Mouse (Mus musculus) 3T3-L1 (cell line): ENCODE results near the gene Mtmr14.

Source experiments
- DNase-seq: peaks from one replicate; pipeline ENCODE4 v3.0.0-alpha.2; 2015; ENCODE audit warnings: low read depth, low spot score

The Mtmr14 gene

DNA sequence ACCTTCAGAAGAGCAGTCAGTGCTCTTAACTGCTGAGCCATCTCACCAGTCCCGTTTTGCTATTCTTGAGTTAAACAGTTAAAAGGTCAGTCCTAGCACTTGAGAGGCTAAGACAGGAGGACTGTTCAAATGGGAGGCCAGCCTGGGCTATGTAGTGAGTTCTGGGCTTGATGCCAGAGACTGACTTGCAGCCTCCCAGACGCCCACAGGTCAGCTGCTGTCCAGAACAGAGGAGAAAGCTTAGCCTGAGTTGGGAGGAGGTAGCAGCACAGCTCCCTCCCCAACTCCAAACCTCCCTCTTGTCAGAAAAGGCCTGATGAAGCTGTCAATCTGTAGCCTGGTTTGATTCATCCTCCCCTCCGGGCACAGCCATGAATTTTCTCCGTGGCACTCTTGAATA, 39.2 kb downstream of the Mtmr14 start:
- DNase-seq = peak; percentile 79

DNA sequence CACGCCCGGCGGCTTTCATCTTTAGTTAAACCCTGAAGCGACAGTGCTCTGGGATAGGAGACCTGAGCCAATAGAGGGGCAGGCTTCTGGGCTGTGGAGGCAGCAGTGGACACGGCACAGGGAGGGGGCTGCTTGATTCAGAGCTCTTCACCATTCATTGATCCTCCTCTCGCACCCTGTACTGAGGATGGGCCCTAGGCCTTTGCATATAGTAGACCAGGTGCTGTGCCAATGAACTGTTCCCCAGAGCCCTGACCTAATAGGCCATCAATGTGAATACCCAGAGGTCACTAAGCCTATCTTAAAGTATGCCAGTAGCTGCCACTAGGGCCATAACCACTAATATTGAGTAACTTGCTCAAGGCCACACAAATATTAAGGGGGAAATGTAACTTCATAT, 44.0 kb downstream of the Mtmr14 start:
- DNase-seq = peak; percentile 7

DNA sequence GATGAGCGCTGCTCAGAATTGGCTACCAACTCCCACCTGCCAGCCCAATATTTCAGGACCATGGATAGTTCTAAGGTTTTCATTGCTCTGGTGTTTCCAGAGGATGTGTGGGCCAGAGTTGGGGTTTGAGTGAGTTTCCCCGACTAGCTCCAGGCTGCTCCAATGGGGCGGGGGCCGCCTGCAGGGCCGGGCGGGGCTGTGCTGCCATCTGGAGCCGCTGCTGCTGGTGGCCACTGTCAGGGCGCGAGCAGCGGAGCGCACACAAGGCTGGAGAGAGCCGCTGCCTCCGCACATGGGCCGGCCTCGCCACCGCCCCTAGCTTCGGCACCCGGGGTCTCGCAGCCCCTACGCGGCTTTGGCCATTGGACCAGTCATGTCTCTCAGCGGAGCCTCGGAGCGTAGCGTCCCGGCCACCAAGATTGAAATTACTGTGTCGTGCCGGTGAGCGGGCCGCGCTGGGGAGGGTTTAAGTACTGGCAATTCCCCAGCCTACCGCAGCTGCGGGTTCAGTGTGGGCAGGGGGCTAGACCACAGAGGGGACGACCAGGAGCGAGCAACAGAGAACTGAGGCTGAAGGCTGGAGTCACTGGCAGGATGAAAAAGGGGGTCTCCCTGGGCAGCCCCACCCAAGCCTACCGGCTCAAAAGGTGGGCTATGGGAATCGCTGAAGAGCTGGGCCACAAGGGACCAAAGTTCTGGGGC, 44.6 kb downstream of the Mtmr14 start, which contains the start of gene Cpne9:
TSS of gene Cpne9 (plus strand) at position 207 of the 702 bp plus-strand sequence.
- peak; percentile 50 for DNase-seq

DNA sequence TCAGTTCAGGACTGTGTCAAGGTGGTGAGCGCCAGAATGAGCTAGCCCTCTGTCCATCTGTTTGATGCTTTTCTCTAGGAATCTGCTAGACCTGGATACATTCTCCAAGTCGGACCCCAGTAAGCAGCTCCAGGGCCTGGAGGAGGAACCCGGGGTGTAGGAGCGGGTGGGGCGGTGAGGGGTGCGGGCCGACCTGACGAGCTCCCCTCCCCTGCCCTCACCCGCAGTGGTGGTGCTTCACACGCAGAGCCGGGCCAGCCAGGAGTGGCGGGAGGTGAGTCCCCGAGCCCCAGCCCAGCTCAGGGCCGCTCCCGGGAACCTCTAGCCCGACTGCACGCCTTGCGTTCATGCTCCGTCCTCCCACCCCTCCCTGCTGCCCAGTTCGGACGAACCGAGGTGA, 45.3 kb downstream of the Mtmr14 start:
- no peak for DNase-seq

DNA sequence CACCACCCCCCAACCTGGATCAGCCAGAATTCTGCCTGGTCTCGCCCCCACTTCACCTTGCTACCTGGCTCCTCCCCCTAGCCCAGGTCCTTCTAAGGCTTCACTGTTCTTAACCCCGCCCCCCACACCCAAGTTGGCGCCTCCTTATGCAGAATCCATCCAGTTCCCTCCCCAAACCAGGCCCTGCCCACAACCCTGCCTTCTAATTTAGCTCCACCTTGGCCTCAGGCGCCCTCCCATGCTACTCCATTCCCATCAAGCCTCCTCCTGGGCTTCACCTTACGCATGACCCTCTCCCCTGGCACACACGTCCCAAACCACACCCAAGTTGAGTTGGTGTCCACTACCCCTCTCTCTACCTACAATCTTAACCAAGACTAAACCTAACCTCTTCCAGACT, 45.9 kb downstream of the Mtmr14 start:
- DNase-seq = no peak

DNA sequence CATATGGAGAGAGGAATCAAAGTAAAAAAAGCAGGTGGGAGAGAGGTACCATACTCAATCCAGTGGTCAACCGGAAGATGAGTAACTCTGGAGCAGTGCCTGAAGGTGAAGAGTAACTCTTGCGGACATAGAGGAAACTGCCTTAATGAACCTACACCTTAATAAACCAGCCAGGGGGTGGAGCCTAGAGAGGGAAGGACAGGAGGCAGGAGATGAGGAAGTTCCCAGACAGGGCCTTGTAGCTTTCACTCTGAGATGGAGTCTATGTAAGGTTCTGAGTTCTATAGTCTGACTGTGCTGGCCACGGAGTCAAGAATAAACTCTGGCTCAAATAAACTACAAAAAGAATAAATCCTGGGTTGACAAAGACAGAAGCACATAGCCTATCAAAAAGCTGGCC, 47.3 kb downstream of the Mtmr14 start:
- no peak for DNase-seq

DNA sequence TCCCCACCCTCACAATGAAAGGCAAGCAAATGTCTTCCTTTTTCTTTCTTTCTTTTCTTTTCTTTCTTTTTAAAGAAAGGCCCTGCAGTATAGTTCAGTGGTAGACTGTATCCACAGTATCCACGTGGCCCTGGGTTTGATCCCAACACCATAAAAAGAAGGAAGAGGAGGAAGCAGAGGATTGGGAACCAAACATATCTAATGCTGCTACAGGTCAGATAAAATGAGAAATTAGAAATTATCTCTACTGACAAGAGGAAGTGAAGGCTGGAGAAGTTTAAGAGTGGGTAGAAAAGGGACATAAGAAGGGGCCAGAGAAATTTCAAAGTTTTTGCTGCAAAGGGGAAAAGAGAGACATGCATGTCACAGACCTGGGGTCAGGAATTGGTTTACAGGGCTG, 48.7 kb downstream of the Mtmr14 start:
- DNase-seq = no peak

DNA sequence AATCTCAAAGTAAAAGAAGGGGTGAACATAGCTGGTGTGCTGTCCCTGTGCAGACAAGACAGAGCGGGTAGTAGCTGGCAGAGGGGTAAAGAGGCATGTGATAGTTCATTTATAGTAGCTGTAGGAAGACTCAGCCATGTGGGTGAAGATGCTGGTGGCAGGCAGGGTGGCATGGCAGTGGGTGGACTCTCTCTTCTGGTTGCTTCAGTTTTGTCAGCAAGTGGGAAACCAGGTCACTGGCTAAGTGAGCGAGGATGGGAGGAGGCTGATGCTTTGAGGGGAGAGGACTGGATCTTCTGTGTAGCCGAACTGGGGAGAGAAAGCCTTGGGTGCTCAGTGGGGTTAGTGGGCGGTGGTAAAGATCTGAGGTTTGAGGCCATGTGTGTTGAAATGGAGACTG, 49.6 kb downstream of the Mtmr14 start:
- DNase-seq = no peak

DNA sequence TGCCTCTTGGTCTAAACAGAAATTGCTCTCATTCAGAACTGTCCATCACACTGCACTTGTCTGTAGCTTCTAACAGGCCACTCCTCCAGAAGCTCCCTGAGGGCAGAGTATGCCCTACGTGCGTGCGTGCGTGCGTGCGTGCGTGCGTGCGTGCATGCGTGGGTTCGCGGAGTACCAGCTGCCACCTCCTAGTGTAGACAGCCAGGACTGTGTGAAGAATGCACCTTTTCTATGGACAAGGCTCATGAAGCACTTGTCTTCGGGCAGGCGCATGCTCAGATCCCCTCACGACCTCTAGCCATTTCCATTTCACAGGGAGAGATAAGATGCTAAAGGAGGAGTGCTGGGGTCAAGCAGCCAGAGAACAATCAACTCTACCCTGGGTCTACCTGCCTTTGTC, 51.7 kb downstream of the Mtmr14 start:
- DNase-seq = no peak

DNA sequence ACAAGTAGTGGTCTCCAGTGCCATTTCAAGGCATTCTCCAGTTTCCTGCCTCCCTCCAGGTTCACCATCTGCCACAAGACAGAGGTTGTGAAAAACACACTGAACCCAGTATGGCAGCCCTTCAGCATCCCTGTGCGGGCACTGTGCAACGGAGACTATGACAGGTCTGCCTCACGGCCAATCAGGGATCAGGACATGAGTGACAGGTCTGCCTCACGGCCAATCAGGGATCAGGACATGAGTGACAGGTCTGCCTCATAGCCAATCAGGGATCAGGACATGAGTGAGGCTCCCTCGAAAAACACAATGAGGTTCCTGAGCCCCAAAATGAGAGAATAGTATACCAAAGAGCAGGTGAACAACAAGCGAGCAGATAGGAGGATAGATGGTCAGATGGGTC, 52.7 kb downstream of the Mtmr14 start:
- no peak for DNase-seq

DNA sequence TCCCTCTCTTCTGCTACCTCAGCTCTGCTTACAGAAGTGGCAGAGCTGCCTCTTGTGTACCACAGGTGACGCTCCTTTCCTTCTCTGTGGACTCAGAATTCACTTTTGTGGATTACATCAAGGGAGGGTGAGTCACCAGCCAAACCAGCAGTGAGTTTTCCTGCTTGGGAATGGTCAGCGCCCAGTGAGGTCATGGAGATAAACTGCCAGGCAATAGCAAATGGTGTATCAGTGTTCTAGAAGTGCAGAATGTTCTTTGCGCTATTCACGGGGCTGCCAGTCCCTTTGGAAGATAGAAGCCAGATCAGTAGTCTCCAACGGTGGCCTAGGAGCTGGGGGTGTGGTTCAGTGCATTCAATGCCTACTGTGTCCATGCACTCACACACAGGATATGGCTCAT, 55.3 kb downstream of the Mtmr14 start:
- DNase-seq = peak; percentile 75

DNA sequence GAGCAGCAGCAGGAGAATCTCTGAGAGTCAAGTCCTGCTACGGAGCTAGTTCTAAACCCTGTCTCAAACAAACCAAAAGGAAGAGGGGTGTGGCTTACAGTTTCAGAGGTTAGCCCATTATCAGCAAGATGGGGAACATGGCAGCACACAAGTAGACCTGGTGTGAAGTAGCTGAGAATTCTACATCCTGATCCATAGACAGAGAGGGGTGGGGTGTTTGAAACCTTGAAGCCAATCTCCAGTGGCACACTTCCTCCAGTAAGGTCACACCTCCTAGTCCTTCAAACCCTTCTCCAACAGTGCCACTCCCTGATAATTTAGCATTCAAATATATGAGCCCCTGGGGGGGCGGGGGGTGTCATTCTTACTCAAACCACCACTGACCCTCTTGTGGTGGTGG, 58.4 kb downstream of the Mtmr14 start:
- no peak for DNase-seq

DNA sequence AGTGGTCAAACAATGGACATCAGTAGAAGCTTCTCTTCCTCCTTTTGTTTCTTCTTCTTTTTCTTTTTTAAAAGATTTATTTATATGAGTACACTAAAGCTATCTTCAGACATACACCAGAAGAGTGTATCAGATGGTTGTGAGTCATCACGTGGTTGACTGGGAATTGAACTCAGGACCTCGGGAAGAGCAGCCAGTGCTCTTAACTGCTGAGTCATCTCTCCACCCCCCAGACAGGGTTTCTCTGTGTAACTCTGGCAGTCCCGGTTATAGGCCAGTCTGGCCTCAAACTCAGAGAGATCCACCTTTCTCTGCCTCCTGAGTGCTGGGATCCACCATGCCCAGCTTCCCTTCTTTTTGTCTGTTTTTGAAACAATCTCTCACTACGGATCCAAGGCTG, 59.0 kb downstream of the Mtmr14 start:
- DNase-seq = peak; percentile 89

DNA sequence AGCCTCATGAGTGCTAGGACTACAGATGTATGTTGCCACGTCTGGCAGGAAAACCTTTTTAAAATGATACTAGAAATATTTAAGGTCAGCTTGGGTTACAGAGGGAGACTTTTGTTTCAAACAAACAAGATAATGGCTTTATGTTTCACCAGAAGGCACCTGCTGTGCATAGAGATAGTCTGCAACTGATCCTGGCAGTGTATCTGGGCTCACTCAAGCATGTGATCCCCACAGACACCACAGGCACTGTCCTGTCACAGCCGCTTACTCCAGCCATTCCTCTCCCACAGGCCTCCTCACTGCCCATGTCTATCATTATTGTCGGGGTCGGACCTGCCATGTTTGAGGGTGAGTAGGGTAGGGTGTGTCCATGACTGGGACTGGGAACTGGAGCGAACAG, 63.7 kb downstream of the Mtmr14 start:
- no peak for DNase-seq

DNA sequence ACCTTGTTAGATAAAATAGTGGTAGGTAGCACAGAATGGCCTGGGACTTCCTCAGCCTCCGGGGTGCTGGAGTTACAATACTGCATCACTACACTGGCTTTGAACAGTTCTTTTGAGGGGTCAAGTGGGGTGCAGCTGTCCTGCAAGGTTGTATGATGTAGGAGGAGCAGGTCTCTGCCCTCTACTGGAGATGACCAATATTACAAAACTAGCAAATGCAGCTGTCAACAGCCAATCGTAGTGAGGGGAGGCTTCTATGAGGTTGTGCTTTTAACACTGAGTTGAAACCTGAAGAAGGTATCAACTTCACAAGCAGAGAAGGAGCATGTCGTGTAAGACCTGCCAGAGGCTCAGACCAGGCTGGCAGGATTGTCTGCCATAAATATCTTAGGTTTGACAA, 64.6 kb downstream of the Mtmr14 start:
- peak; percentile 79 for DNase-seq

DNA sequence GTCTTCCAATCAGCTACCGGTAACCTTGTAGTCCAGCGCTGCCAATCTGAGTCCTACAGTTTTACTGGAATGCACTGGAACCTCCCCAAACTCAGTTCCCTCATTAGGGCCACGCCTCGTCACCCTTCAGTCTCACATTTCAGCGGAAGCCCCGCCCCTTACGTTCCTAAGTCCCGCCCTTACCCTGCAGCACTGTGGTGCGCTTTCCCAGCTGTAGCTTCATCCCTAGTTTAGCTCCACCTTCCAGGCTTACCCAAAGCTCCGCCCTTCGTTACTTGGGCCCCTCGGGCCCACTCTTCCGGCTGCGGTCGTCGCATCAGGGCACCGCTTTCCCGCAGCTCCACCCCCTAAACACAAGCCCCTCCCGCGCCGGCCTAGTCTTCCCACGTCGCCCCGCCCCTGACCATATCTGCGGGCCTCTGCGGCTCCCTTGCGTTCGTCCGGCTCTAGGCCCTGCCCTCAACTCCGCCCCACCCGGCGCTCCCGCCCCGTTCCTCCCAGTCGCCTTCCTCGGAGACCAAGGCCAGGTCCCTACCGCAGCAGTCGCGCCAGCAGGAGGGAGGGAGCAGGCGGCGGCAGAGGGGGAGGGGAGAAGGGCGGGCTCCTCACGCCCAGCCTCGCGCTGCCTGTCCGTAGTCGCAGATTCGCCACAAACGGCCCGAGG, 68.8 kb downstream of the Mtmr14 start:
- peak; percentile 100 for DNase-seq

DNA sequence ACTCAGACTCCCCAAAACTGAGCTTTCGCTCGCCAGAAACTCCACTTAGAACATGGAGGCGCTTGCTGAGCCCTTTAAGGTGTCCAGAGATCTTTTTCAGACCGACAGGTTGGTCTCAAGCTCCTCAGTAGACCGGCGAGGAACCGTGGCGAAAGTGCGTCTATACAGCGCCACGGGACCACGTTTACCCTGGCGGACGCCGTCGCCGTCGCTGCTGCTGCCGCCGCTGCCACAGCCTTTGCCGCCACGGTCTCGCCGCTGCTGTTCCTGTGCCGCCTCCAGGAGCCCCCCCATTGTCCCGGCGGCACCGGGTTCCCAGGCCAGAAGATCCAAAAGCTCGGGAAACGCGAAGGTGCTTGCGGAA, 69.3 kb downstream of the Mtmr14 start, which contains the start of gene Brpf1:
TSS of gene Brpf1 (plus strand) at position 152 of the 364 bp plus-strand sequence.
- no peak for DNase-seq

DNA sequence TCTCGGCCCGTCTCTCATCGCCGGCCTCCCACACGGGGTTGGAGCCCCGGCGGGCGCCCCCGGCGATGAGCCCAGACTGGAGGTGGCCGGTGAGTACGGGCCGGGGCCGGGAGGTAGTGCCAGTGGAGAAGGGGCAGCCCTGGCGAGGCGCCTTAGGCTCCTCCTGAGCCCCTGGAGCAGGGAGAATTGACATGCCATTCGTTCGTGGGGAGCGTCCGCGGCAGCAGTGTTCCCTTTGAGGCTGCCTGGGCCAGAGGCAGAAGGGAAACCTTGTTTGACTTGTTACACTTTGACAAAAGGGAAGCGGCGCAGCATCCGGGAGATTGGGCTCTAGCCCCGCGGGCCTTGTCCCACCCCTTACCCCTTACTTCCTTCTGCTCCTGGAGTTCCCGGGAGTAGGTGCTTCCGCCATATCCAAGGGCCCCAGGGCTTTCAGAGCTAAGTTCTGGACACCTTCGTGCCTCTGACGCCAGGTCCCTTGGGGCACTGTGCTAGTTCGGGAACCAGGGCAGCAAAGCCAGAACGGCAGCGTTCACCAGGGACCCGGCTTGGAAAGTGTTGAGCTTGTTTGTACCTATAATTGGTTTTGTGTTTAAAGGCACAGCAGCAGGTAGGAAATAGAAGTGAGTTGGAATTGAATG, 70.0 kb downstream of the Mtmr14 start:
- DNase-seq = peak; percentile 66

DNA sequence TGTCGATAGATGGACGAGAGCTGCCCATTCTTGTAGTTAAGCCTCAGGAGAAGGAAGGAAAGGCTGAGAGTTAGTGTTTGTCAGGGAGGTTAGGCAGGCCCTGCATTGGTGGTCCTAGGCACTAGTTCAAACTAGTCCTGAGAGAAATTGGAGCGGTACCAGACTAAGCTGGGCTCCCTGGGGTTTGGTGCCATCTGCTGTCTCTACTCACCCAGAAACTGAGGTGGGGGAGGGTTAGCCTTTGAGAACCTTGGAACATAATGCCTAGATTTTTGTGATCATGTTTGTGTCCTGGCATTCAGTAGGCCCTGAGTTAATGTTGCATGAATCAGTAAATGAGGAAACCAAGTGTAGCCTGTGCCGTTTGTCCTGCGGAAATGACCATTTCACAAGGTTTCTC, 70.5 kb downstream of the Mtmr14 start:
- peak; percentile 84 for DNase-seq

DNA sequence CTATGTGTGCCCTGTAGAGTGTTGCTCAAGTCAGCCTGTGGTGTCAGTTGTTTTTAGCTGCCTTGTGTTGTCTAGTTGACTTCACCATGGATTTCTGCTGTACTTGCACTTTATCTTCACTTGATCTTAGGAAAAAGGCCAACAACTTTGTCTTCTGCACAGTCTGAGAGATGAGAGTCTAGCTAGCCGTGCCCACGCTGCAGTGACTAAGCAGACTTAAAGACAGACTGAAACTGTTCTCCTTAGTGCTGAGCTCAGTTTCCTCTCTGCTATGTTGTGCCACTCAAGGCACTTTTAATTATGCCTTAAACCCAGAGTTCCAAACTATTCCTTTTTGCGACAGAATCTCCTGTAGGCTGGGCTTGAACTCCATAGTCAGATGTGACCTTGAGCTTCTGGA, 78.3 kb downstream of the Mtmr14 start:
- DNase-seq = no peak

DNA sequence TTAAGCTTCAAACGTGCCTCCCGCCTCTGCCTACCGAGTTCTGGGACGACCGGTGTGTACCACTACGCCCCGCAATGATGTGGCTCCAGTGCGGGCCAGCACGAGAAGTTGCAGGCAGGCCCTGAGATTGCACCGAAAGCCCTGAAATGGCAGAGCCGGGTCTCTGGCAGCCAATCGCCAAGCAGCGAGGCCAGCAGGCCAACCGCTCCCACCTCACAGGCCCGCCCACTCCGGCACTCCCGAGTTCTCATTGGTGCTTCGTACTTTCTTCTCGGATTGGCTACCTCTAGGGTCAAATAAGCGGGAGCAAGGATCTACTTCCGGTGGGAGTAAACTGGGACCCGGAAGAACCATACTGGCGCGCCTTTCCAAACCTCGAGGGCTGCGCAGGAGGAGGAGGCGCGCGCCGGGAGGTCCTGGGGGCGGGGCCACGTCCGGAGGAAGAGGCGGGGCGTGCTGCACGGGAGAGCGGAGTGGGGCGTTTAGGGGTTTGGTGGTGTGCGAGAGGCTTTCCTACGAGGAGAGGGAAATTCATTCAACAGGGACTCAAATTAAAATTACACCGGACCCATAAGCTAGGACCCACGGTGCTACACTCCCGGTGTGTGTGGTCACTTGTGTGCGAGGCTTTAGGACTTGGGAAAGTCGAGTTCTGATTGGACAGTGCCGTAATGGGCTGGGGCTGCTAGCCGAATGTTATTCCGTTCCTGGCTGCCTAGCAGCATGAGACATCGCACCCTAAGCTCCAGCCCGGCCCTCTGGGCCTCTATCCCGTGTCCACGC, 89.1 kb downstream of the Mtmr14 start, which contains the start of gene Ogg1:
TSS of gene Ogg1 (plus strand) at position 440 of the 783 bp plus-strand sequence.
- DNase-seq = peak; percentile 100

DNA sequence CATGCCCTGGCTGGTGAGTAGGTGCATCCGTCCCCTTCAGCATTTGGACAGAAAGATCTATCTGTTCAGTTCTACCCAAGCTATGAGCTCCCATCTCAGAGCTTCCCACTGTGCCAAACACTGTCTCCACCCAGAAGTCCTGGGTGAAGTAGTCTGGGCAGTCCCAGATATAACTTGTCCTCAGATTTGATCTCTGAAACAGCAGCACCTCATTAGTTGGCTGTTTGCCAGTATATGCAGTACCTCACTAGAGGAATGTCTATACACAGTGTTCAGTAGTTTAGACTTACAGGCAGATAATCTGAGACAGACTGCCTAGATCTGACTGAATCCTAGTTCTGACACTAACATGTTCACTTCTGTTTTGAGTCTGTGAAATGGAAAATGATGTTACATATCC, 91.8 kb downstream of the Mtmr14 start:
- DNase-seq = no peak
